Mouse (Mus musculus): Measurements from ENCODE around the gene Treml2. TPM values are rescaled to one million over a fixed set of nuclear protein-coding genes. Genes with fewer than 3 reads are reported as not detected.
A peak's percentile ranks its signal among the peaks of the same experiment; 100 is the strongest.

Treml2 gene
- total and polyA plus RNA-seq, 3 experiments: 15.6 to 84.3 (median 63.4) TPM

GRCm38 (mm10) chr17:48280943-48281738, 18.2 kb upstream of the Treml2 start:
- H3K4me1 ChIP-seq (ENCODE audit: insufficient read depth, low read depth, low read length): peaks cover 44% of the 10 kb centered on the region
- no peaks in the 10 kb centered on the region for H3K27me3 ChIP-seq (ENCODE audit: insufficient read depth, low read length)
- ATAC-seq (ENCODE audit: extremely low read depth, insufficient number of reproducible peaks, low FRiP score, poor library complexity, severe bottlenecking) (peak; percentile 60), DNase-seq (ENCODE audit: low spot score) (no peak)
- TF ChIP-seq TAL1 (conservative IDR thresholded peaks at IDR 0.05; ENCODE audit: low read depth, low read length) (no peak), GATA2 (IDR thresholded peaks at IDR 0.05; ENCODE audit: borderline replicate concordance, low read depth, low read length) (no peak), POLR2AphosphoS5 (IDR thresholded peaks at IDR 0.05; ENCODE audit: insufficient replicate concordance, low read depth, low read length) (no peak), CTCF (IDR thresholded peaks at IDR 0.05; ENCODE audit: low read depth, low read length) (no peak), GATA1 (IDR thresholded peaks at IDR 0.05; ENCODE audit: borderline replicate concordance, low read length) (no peak)
- H3K9me3 ChIP-seq (replicated peaks): no peaks in the 10 kb centered on the region
- H3K4me3 ChIP-seq (ENCODE audit: low read depth, low read length): no peak overlapping the region; the same call in 1 of the 2 replicates
- no peaks in the 10 kb centered on the region for H3K36me3 ChIP-seq (replicated peaks)

GRCm38 (mm10) chr17:48281739-48282085, 17.6 kb upstream of the Treml2 start:
- TF ChIP-seq TAL1 (conservative IDR thresholded peaks at IDR 0.05; ENCODE audit: low read depth, low read length): no peak
- no peak for TF ChIP-seq POLR2AphosphoS5 (IDR thresholded peaks at IDR 0.05; ENCODE audit: insufficient replicate concordance, low read depth, low read length)
- no peak for TF ChIP-seq GATA1 (IDR thresholded peaks at IDR 0.05; ENCODE audit: borderline replicate concordance, low read length)
- no peak for TF ChIP-seq GATA2 (IDR thresholded peaks at IDR 0.05; ENCODE audit: borderline replicate concordance, low read depth, low read length)
- no peak for TF ChIP-seq CTCF (IDR thresholded peaks at IDR 0.05; ENCODE audit: low read depth, low read length)
- Histone ChIP-seq H3K36me3 (replicated peaks) (no peaks in the 10 kb centered on the region), H3K9me3 (replicated peaks) (no peaks in the 10 kb centered on the region), H3K4me1 (ENCODE audit: insufficient read depth, low read depth, low read length) (peaks cover 45% of the 10 kb centered on the region), H3K27me3 (ENCODE audit: insufficient read depth, low read length) (no peaks in the 10 kb centered on the region), H3K4me3 (ENCODE audit: low read depth, low read length) (no peak overlapping the region)
- ATAC-seq (ENCODE audit: extremely low read depth, insufficient number of reproducible peaks, low FRiP score, poor library complexity, severe bottlenecking) (no peak), DNase-seq (ENCODE audit: low spot score) (no peak)

DNA sequence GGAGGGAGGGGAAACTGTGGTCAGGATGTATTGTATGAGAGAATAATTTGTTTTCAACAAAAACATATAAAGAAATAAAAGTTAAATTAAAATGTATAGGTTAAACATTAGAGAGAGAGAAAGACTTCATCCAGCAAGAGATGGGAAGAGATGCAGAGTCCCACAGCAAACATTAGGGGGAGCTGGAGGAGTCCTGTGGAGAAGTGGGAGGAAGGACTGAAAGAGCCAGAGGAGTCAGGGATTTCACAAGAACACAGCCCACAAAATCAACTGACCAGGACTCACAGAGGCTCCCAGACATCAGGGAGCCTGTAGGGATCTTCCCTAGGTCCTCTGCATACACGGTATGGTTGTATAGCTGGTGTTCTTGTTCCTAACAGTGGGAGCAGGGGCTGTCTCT, 12.5 kb upstream of the Treml2 start:
- Histone ChIP-seq H3K36me3 (replicated peaks) (no peaks in the 10 kb centered on the region), H3K27me3 (ENCODE audit: insufficient read depth, low read length) (no peaks in the 10 kb centered on the region), H3K9me3 (replicated peaks) (0 out of 2 replicates have a peak, but pooled peaks cover 4% of the 10 kb centered on the region), H3K4me3 (ENCODE audit: low read depth, low read length) (no peak overlapping the region), H3K4me1 (ENCODE audit: insufficient read depth, low read depth, low read length) (peaks cover 25% of the 10 kb centered on the region)
- peak; percentile 66 for ATAC-seq (ENCODE audit: extremely low read depth, insufficient number of reproducible peaks, low FRiP score, poor library complexity, severe bottlenecking)
- no peak for DNase-seq (ENCODE audit: low spot score)
- TF ChIP-seq POLR2AphosphoS5 (IDR thresholded peaks at IDR 0.05; ENCODE audit: insufficient replicate concordance, low read depth, low read length) (no peak), GATA2 (IDR thresholded peaks at IDR 0.05; ENCODE audit: borderline replicate concordance, low read depth, low read length) (no peak), GATA1 (IDR thresholded peaks at IDR 0.05; ENCODE audit: borderline replicate concordance, low read length) (no peak), TAL1 (conservative IDR thresholded peaks at IDR 0.05; ENCODE audit: low read depth, low read length) (no peak), CTCF (IDR thresholded peaks at IDR 0.05; ENCODE audit: low read depth, low read length) (0 out of 2 replicates have a peak, but pooled peaks have one; percentile 20)

GRCm38 (mm10) chr17:48287276-48287675, 12.0 kb upstream of the Treml2 start:
- Histone ChIP-seq H3K9me3 (replicated peaks) (0 out of 2 replicates have a peak, but pooled peaks cover 4% of the 10 kb centered on the region), H3K27me3 (ENCODE audit: insufficient read depth, low read length) (no peaks in the 10 kb centered on the region), H3K4me1 (ENCODE audit: insufficient read depth, low read depth, low read length) (peaks cover 23% of the 10 kb centered on the region), H3K4me3 (ENCODE audit: low read depth, low read length) (no peak overlapping the region), H3K36me3 (replicated peaks) (no peaks in the 10 kb centered on the region)
- TF ChIP-seq TAL1 (conservative IDR thresholded peaks at IDR 0.05; ENCODE audit: low read depth, low read length) (no peak), CTCF (IDR thresholded peaks at IDR 0.05; ENCODE audit: low read depth, low read length) (no peak), GATA2 (IDR thresholded peaks at IDR 0.05; ENCODE audit: borderline replicate concordance, low read depth, low read length) (no peak), GATA1 (IDR thresholded peaks at IDR 0.05; ENCODE audit: borderline replicate concordance, low read length) (no peak), POLR2AphosphoS5 (IDR thresholded peaks at IDR 0.05; ENCODE audit: insufficient replicate concordance, low read depth, low read length) (no peak)
- ATAC-seq (ENCODE audit: extremely low read depth, insufficient number of reproducible peaks, low FRiP score, poor library complexity, severe bottlenecking): no peak
- DNase-seq (ENCODE audit: low spot score): no peak

GRCm38 (mm10) chr17:48293500-48294194, 5.7 kb upstream of the Treml2 start:
- H3K36me3 ChIP-seq (replicated peaks): no peaks in the 10 kb centered on the region
- DNase-seq (ENCODE audit: low spot score) (no peak), ATAC-seq (ENCODE audit: extremely low read depth, insufficient number of reproducible peaks, low FRiP score, poor library complexity, severe bottlenecking) (peak; percentile 46; the same call in 1 of the 2 replicates)
- no peak for TF ChIP-seq TAL1 (conservative IDR thresholded peaks at IDR 0.05; ENCODE audit: low read depth, low read length)
- TF ChIP-seq GATA2 (IDR thresholded peaks at IDR 0.05; ENCODE audit: borderline replicate concordance, low read depth, low read length): no peak
- no peak for TF ChIP-seq GATA1 (IDR thresholded peaks at IDR 0.05; ENCODE audit: borderline replicate concordance, low read length)
- no peak for TF ChIP-seq CTCF (IDR thresholded peaks at IDR 0.05; ENCODE audit: low read depth, low read length)
- TF ChIP-seq POLR2AphosphoS5 (IDR thresholded peaks at IDR 0.05; ENCODE audit: insufficient replicate concordance, low read depth, low read length): no peak
- H3K4me3 ChIP-seq (ENCODE audit: low read depth, low read length): peak overlapping the region; percentile 30; the same call in 1 of the 2 replicates
- no peaks in the 10 kb centered on the region for H3K27me3 ChIP-seq (ENCODE audit: insufficient read depth, low read length)
- H3K9me3 ChIP-seq (replicated peaks): 0 out of 2 replicates have a peak, but pooled peaks cover 2% of the 10 kb centered on the region
- peaks cover 58% of the 10 kb centered on the region for H3K4me1 ChIP-seq (ENCODE audit: insufficient read depth, low read depth, low read length)

DNA sequence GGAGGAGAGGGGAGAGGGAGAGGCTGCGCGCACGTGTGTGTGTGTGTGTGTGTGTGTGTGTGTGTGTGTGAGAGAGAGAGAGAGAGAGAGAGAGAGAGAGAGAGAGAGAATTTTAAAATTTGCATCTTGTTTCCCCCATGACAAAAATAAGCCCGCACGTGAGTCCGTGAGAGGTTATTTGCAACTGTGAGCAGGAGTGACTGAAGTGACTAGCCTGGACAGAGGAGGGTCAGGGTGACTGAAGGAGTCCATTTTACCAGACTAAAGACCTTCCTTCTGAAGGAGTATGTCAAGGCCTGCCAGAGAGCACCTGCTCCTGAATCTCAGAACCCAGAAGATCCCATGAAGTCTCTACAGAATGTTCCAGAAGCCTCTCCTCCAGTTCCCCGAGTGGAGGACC, 458 bp downstream of the Treml2 start:
- no peaks in the 10 kb centered on the region for H3K27me3 ChIP-seq (ENCODE audit: insufficient read depth, low read length)
- DNase-seq (ENCODE audit: low spot score): no peak
- ATAC-seq (ENCODE audit: extremely low read depth, insufficient number of reproducible peaks, low FRiP score, poor library complexity, severe bottlenecking): no peak
- H3K9me3 ChIP-seq (replicated peaks): no peaks in the 10 kb centered on the region
- peaks cover 83% of the 10 kb centered on the region for H3K4me1 ChIP-seq (ENCODE audit: insufficient read depth, low read depth, low read length)
- H3K4me3 ChIP-seq (ENCODE audit: low read depth, low read length): peak overlapping the region; percentile 76
- TF ChIP-seq CTCF (IDR thresholded peaks at IDR 0.05; ENCODE audit: low read depth, low read length): no peak
- TF ChIP-seq GATA1 (IDR thresholded peaks at IDR 0.05; ENCODE audit: borderline replicate concordance, low read length): no peak
- no peak for TF ChIP-seq GATA2 (IDR thresholded peaks at IDR 0.05; ENCODE audit: borderline replicate concordance, low read depth, low read length)
- no peak for TF ChIP-seq POLR2AphosphoS5 (IDR thresholded peaks at IDR 0.05; ENCODE audit: insufficient replicate concordance, low read depth, low read length)
- no peak for TF ChIP-seq TAL1 (conservative IDR thresholded peaks at IDR 0.05; ENCODE audit: low read depth, low read length)
- peaks cover 35% of the 10 kb centered on the region for H3K36me3 ChIP-seq (replicated peaks)
